Mouse (Mus musculus): ENCODE results near the gene Plekhh2.

The Plekhh2 gene

DNA sequence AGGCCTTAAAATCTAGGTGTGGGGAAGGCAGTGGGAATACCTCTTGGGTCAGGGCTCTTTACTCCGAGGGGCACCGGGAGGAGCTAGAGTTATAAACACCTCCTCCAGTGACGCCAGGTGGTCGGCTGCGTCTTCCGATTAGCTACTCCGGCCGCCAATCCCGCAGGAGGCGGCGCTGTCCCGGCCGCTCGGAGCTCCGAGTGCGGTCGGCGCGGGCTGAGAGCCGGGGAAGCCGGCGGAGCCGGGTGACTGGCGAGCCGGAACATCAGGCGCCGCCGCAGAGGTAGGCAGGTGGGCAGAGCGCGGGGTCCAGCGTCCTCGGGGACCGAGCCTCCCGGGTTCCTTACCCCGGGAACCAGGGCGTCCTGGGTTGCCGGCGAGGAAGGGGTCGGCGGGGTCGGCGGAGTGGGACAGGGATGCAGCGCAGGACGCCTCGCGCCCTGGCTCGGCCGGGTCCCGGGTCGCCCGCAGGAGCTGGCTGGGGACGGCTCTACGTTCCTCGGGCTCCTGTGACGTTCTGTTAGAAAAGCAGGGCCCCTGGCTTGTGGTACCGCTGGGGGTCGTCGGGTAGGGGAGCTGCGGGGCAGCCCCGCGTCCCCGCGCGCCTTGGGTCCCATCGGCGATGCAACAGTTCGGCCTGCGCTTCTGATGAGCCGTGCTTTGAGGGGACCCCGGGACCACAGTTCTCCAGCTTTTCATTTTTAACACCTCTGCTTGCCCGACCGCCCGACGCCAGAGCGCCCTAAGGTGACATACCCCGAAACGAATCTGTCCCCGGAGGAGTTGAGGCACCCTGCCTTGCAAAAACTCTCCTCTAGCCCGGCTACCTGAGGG, at the start of gene Plekhh2:
Gene Plekhh2 (plus strand): TSS at position 214 of the 834 bp plus-strand sequence.
- peak; percentile 82 for DNase-seq (ENCODE audit: low read depth, low spot score)

DNA sequence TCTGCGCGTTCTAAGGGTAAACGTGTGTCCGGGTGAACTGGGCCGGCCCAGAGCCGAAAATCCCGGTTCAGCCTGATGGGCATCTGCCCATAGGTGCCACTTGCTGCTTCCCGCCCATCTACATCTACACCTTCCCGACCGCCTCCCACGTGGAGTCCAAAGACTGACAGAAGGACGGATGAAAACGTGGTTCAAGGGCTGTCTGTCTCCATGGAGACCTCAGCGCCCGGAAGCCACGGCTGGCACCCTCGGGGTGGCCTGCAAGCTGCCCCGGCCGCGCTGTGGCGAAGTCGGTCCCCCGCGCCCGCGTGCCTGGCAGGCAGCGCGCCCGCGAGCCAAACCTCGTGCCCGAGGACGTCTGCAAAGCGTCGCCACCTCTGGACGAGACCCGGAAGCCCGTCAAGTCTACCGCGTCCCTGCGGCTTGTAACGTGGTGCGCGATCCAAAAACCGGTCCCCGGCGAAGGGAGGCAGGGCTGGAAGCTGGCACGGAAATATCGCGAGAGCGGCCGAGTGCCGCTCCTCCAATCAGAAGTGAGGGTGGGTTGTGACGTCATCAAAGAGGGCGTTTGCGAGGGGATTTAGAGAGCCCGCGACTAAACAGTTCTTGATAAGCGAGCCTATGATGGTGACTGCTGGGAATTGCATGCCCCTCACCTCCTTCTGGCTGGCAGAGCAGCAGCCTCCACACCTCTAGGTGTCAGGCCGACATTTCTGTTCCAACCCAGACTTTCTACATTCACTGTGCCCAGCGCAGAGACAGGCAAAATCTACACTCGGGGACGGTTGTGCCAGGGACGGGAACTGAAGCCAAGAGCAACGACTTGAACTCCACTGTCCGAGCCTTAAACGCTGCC, 45.7 kb upstream of the Plekhh2 start, which contains the start of gene Thada:
Gene Thada (minus strand): TSS at position 453 of the 856 bp plus-strand sequence.
- peak; percentile 97 for DNase-seq (ENCODE audit: low read depth, low spot score)

- peak; percentile 40 for DNase-seq (ENCODE audit: low read depth, low spot score)
These were observed 37.4 kb upstream of the Plekhh2 start for GRCm38 (mm10) chr17:84474312-84474711.

GRCm38 (mm10) chr17:84477176-84477575, 34.5 kb upstream of the Plekhh2 start:
- DNase-seq (ENCODE audit: low read depth, low spot score) = no peak

DNA sequence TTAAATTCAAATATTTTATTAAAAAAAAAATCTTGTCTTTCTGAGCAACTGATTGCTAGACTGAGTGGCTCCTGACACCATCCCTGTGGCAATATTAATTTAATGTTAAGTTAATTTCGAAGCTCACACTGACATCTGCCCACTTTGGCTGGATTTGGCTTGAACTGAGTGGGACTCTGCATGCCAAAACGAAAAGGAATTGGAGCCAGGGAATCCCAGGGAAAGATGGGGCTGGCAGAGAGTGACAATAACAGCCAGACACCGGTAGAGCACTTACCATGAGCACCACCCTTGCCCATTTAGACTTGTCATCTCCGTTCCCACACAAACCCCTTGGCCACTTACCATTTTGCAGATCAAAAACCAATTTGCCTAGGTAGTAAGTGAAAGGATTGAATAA, 33.4 kb upstream of the Plekhh2 start:
- no peak for DNase-seq (ENCODE audit: low read depth, low spot score)

GRCm38 (mm10) chr17:84480464-84481355, 31.0 kb upstream of the Plekhh2 start:
- peak; percentile 62 for DNase-seq (ENCODE audit: low read depth, low spot score)

DNA sequence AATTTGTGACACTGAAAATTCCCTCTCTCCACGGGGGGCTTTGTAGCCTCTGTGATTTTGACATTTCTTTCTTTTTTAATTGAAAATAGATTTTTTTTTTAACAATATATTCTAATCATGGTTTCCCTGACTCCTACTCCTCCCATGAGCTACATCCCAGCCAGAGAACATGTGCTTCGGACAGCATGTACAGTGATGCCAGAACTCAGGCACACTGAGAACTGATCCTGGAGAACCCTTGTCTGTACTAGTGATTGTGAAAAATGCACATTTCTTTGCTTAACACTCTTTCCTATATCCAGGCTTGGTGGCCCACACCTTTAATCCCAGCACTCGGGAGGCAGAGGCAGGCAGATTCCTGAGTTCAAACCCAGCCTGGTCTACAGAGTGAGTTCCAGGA, 28.9 kb upstream of the Plekhh2 start:
- no peak for DNase-seq (ENCODE audit: low read depth, low spot score)

GRCm38 (mm10) chr17:84483673-84484320, 27.9 kb upstream of the Plekhh2 start:
- no peak for DNase-seq (ENCODE audit: low read depth, low spot score)

- DNase-seq (ENCODE audit: low read depth, low spot score) = no peak
These were observed 24.3 kb upstream of the Plekhh2 start for GRCm38 (mm10) chr17:84487415-84487814.

GRCm38 (mm10) chr17:84492255-84492880, 19.3 kb upstream of the Plekhh2 start:
- peak; percentile 84 for DNase-seq (ENCODE audit: low read depth, low spot score)

DNA sequence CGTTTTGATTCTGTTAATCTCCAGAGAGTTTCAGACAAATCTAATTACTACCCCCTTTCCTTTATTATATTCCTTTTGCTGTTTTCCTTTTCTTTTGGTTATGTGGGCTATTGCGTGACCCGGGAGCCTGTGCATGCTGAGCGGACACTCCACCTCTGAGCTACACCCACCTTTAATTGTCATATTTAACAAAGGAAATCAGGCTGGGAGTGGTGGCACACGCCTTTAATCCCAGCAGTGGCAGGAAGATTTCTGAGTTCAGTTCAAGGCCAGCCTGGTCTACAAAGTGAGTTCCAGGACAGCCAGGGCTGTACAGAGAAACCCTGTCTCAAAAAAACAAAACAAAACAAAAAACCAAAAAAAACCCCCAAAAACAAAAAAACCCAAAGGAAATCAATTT, 14.7 kb upstream of the Plekhh2 start:
- peak; percentile 60 for DNase-seq (ENCODE audit: low read depth, low spot score)

GRCm38 (mm10) chr17:84497559-84497958, 14.1 kb upstream of the Plekhh2 start:
- DNase-seq (ENCODE audit: low read depth, low spot score) = no peak

DNA sequence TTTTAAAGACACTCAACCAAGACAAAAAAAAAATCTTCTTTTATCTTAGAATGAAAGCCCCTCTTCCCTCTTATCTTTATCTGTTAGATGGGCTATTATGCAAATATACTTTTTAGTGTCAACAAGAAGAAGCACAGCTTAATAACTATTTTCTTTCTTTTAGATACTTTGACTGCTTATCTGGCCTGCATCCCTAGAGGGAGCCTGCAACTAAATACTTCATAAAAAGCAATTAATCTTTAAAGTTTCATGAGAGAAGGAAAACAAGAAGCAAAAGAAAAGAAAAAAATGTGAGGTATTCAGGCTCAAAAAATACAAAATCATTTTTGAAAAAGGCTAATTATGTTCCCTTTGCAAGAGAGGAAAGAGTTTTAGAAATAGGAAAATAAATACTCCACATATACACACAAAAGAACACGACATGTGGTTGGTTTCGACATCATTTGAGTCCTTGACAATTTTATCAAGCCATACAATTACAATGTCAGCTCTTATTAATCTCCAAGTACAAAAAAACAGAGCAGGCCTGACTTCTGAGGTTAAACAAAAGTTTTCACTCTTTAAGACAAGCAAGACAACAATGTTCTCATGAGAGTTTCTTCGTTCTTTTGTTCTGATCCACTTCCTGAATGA, 13.6 kb upstream of the Plekhh2 start:
- DNase-seq (ENCODE audit: low read depth, low spot score) = no peak

DNA sequence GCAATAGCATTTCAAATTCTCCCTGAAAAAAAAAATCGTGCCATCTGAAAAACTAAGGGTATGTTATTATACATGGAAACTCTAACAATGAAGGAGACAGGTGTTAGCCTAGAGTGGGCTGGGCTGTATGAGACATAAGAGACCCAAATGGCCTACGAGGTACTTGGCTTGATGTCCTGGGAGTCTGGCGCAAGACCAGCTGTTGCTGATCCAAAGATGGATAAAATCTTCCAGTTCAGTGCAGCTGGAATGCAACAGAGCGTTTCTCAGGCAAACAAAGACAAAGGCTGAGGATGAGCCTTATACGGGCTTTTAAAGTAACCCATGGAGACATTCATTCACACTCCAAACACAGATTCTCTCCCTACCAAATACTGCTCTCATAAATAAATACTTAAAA, 13.1 kb upstream of the Plekhh2 start:
- DNase-seq (ENCODE audit: low read depth, low spot score) = no peak

GRCm38 (mm10) chr17:84502341-84502740, 9.4 kb upstream of the Plekhh2 start:
- DNase-seq (ENCODE audit: low read depth, low spot score) = no peak

GRCm38 (mm10) chr17:84505922-84506321, 5.8 kb upstream of the Plekhh2 start:
- no peak for DNase-seq (ENCODE audit: low read depth, low spot score)

- no peak for DNase-seq (ENCODE audit: low read depth, low spot score)
These were observed 3.0 kb upstream of the Plekhh2 start for GRCm38 (mm10) chr17:84508736-84509135.

DNA sequence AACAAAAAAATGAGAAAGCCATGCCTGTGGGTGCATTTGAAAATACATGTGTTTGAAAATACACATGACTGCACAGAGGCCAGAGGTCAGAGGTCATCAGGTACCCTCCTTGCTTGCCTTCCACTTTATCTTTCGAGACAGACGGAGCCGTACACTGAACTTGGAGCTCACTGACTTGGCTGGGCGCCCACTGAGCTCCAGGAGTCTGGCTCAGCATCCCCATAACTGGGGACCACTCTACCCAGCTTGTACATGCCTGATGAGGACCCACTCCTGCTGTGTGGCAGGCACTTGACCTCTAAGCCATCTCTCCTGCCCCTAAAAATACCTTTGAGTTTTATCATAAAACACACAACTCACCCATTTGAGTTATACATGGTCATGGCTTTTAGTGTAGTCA, 2.5 kb upstream of the Plekhh2 start:
- no peak for DNase-seq (ENCODE audit: low read depth, low spot score)

DNA sequence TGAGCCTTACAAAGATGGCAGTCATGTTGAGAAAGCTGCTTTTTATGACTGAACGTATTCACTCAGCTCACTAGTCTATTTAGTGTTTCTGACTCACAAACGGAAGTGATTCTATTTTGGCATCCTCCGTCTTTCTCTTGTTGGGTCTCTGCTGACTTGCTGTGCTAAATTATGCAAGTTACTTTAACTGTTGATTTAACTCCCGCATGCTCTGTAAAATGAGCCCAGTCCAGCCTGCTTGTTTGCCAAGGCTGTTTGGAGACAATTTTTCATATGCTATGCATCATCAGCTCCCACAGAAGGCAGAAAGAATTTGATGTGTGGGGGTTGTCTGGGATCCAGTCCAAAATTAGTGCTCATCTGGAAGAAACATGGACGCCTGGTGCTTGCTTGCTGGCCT, 1.3 kb upstream of the Plekhh2 start:
- DNase-seq (ENCODE audit: low read depth, low spot score) = no peak

All from ES-CJ7 (cell line).